In genomic region chr6:117772396-117772795, GRCm38 (mm10) we compare ENCODE assay signal across 26 mouse cellular contexts.
A peak's percentile ranks its signal among the peaks of the same experiment; 100 is the strongest.
DNase-seq lines count a peak whose midpoint lies in the region; ATAC-seq and TF ChIP-seq lines count a peak whose summit lies in the region.
"Had no signal": no experiment of that assay in that cellular context is flagged by ENCODE, and none has a peak within 500 bp of the region (broad histone marks: within the 10 kb centered on the region; RNA-seq: fewer than 3 reads in every experiment).

No protein-coding gene starts in this region.

- intact Hi-C loops in left cerebral cortex, postnatal 4 days (cut with DNase I), result no loop called here
- intact Hi-C loops in left cerebral cortex, adult 2 months (cut with DNase I), result no loop called here

- no peak for ATAC-seq in forebrain, embryonic 14.5 days
- ATAC-seq in megakaryocyte, adult 5-6 weeks (ENCODE audit: poor library complexity, severe bottlenecking), result no peak
- ATAC-seq: activated CD4-positive, CD25-positive, alpha-beta regulatory T cell, adult 4 months had no signal

- no peak for TF ChIP-seq CTCF in left cerebral cortex, adult 2 months (IDR thresholded peaks at IDR 0.05)

- H3K27ac ChIP-seq in forebrain, embryonic 14.5 days (ENCODE audit: low read depth, low read length), result no peak overlapping the region
- no peak overlapping the region for H3K27ac ChIP-seq in forebrain, embryonic 10.5 days
- H3K27ac ChIP-seq in left cerebral cortex, adult 2 months, result no peak overlapping the region
- H3K27ac ChIP-seq: embryonic facial prominence, embryonic 15.5 days; gastrocnemius, adult 2 months; hindbrain, embryonic 12.5 days; limb, embryonic 13.5 days; liver, embryonic 14.5 days; lung, embryonic 15.5 days; stomach, postnatal 0 days had no signal

- H3K9me3 ChIP-seq in forebrain, embryonic 14.5 days (replicated peaks; ENCODE audit: control insufficient read depth, low read length), result no peaks in the 10 kb centered on the region
- no peaks in the 10 kb centered on the region for H3K9me3 ChIP-seq in forebrain, embryonic 10.5 days
- H3K9me3 ChIP-seq: embryonic facial prominence, embryonic 15.5 days; heart, embryonic 12.5 days; hindbrain, embryonic 12.5 days; limb, embryonic 13.5 days; lung, embryonic 15.5 days had no signal

- peak; percentile 37 for DNase-seq in forebrain, embryonic 14.5 days (ENCODE audit: low spot score)
- DNase-seq in forebrain, embryonic 10.5 days (ENCODE audit: extremely low spot score, low spot score), result no peak
- DNase-seq in left cerebral cortex, postnatal 4 days, result peak; percentile 13
- DNase-seq in left cerebral cortex, adult 2 months (ENCODE audit: extremely low spot score in 1 of 2, low spot score in 2 of 2), result no peak
- peak; percentile 13 for DNase-seq in 416B (ENCODE audit: low read depth)
- DNase-seq in fibroblast of lung, adult 2 months (ENCODE audit: low read depth), result peak; percentile 38
- DNase-seq: adrenal gland, postnatal 10 days; cerebellum, adult 8-10 months; cerebellum, postnatal 36 days; embryo, embryonic 11 days; gastrocnemius, adult 2 months; heart, postnatal 10 days; kidney, adult 8-10 months; kidney, postnatal 10 days; lung, postnatal 36 days; thymus, adult 2 months; thymus, postnatal 4 days had no signal

- H3K9ac ChIP-seq in forebrain, embryonic 14.5 days (ENCODE audit: low read length), result no peak overlapping the region
- H3K9ac ChIP-seq: embryonic facial prominence, embryonic 15.5 days; heart, embryonic 12.5 days; hindbrain, embryonic 12.5 days; limb, embryonic 13.5 days; liver, embryonic 14.5 days; lung, embryonic 15.5 days had no signal

- no peaks in the 10 kb centered on the region for H3K36me3 ChIP-seq in forebrain, embryonic 14.5 days (ENCODE audit: control insufficient read depth, insufficient read depth, low read length)
- no peaks in the 10 kb centered on the region for H3K36me3 ChIP-seq in forebrain, embryonic 10.5 days (replicated peaks)
- H3K36me3 ChIP-seq: embryonic facial prominence, embryonic 15.5 days; heart, embryonic 12.5 days; hindbrain, embryonic 12.5 days; limb, embryonic 13.5 days; lung, embryonic 15.5 days had no signal

- H3K27me3 ChIP-seq in forebrain, embryonic 14.5 days (replicated peaks; ENCODE audit: control insufficient read depth, insufficient read depth, low read length), result no peaks in the 10 kb centered on the region
- H3K27me3 ChIP-seq in forebrain, embryonic 10.5 days (ENCODE audit: poor library complexity, severe bottlenecking), result no peaks in the 10 kb centered on the region
- H3K27me3 ChIP-seq: embryonic facial prominence, embryonic 15.5 days; heart, embryonic 12.5 days; hindbrain, embryonic 12.5 days; limb, embryonic 13.5 days; lung, embryonic 15.5 days had no signal

- H3K4me1 ChIP-seq in forebrain, embryonic 14.5 days (ENCODE audit: control insufficient read depth, insufficient read depth, low read length), result no peaks in the 10 kb centered on the region
- H3K4me1 ChIP-seq in forebrain, embryonic 10.5 days, result peaks cover 3% of the 10 kb centered on the region; the same call in 1 of the 2 replicates
- H3K4me1 ChIP-seq: embryonic facial prominence, embryonic 15.5 days; heart, embryonic 12.5 days; hindbrain, embryonic 12.5 days; limb, embryonic 13.5 days; lung, embryonic 15.5 days had no signal

- no peak overlapping the region for H3K4me2 ChIP-seq in forebrain, embryonic 14.5 days (ENCODE audit: low read length)
- H3K4me2 ChIP-seq: embryonic facial prominence, embryonic 15.5 days; heart, embryonic 12.5 days; hindbrain, embryonic 12.5 days; limb, embryonic 13.5 days; lung, embryonic 15.5 days had no signal

- no peak overlapping the region for H3K4me3 ChIP-seq in forebrain, embryonic 14.5 days (ENCODE audit: low read depth, low read length)
- H3K4me3 ChIP-seq in forebrain, embryonic 10.5 days, result no peak overlapping the region
- H3K4me3 ChIP-seq in left cerebral cortex, adult 2 months, result no peak overlapping the region
- H3K4me3 ChIP-seq: embryonic facial prominence, embryonic 15.5 days; gastrocnemius, adult 2 months; heart, embryonic 12.5 days; hindbrain, embryonic 12.5 days; limb, embryonic 13.5 days; lung, embryonic 15.5 days had no signal

Comparison
In these comparisons a context has a peak if more than half of its experiments do, and no peak if none do; other contexts are left out.
1. DNase-seq: peak in forebrain, embryonic 14.5 days (single experiment), left cerebral cortex, postnatal 4 days (single experiment), 416B (single experiment) and fibroblast of lung, adult 2 months (single experiment); none in forebrain, embryonic 10.5 days (single experiment) and left cerebral cortex, adult 2 months (0 of 2).